Mouse (Mus musculus) Patski (cell line): ENCODE data around the gene Nadsyn1. TPM values are rescaled to one million over a fixed set of nuclear protein-coding genes. Genes with fewer than 3 reads are reported as not detected.

Experiments
- ATAC-seq: fragments of 100-300 bp; one replicate; pipeline ENCODE4 v1.8.0; 2021
- CTCF ChIA-PET: fragments of 350-600 bp; sonication (Branson Sonifier 250); formaldehyde crosslinking; loops from one replicate; lab custom pipeline; 2022; ENCODE audit warnings: inconsistent platforms; lab: Charles Lee
- POLR2A ChIA-PET: fragments of 350-600 bp; sonication (Branson Sonifier 250); formaldehyde crosslinking; loops from one replicate; lab custom pipeline; 2022; ENCODE audit warnings: antibody characterized with exemption, inconsistent platforms; lab: Charles Lee
- DNase-seq: peaks from one replicate; pipeline ENCODE4 v3.0.0-alpha.2; 2011; ENCODE audit warnings: low read depth, low spot score
- H3K27me3 ChIP-seq: fragments of 371-371 bp; one replicate; pipeline ENCODE4 v1.5.1; 2021
- CTCF ChIP-seq: fragments of 100-300 bp; IDR thresholded peaks from one replicate; pipeline ENCODE4 v1.5.1; 2021
- in situ Hi-C: fragments of 300-500 bp; cut with MboI; formaldehyde crosslinking; loops from 3 replicates; pipeline ENCODE4 v1.11.1; 2018; ENCODE audit warnings: low pct_unique_long_range_greater_than_20kb, mixed read lengths
- polyA plus RNA-seq: library from polyadenylated mRNA; unstranded; gene quantifications from one replicate; pipeline ENCODE4 v1.2.3, GENCODE M21; 2021

The Nadsyn1 gene
- polyA plus RNA-seq, result 23.5 TPM

DNA sequence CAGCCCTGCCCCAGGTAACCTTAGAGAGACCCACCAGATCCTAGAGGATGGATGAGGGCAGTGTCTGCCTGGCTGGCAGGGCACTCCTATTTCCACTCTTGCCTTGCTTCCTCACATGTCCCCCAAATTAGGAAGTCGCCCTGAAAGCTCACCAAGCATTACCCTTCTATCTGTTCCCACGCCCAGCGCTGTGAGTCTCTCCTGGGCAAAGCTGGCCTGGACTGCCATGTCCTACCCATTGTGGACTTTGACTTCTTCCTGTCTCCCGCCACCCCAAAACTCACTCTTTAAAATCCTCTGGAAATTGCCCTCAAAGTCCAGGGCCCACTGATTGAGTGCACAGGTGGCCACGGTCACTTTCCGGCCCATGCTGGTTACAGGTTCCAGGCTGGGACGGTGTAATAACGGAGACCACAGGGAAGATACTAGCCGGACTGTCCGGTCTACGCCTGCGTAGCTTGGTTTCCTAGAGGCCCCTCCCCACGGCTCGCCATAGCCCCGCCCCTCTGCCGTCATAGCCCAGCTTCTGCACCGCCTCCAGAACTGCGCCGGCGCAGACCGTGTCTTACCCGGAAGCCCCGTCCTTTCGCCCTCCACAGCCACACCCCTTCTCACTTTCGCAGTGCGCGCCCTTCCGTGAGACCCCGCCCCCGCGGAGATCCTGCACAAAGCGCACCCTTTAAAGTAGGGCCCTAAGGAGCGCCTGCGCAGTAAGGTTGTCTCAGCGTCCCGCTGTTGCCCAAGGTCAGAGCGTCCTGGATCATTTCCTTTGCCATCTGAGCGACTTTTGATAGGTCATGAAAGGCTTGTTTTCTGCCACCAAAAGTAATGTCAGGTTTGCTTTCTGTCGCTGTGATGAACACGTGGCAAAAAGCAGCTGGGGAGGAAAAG is at the start of gene Nadsyn1, which contains the start of gene Dhcr7:
TSS of gene Nadsyn1 (minus strand) at position 475 of the 891 bp plus-strand sequence.
TSS of gene Dhcr7 (plus strand) at position 771 of the 891 bp plus-strand sequence.
- ChIA-PET CTCF (interaction anchor here (1.3 kb wide), 1 partner anchor 13 kb away, joined by 5 read pairs; no protein-coding TSS in a partner anchor), POLR2A (interaction anchor here (0.6 to 1.5 kb wide), 5 partner anchors 20 to 191 kb away, joined by 3 read pairs; no protein-coding TSS in a partner anchor)
- ATAC-seq, result peak; percentile 90
- TF ChIP-seq CTCF, result no peak
- DNase-seq, result peak; percentile 82
- in situ Hi-C loops, result loop anchor here (5.0 kb wide), 1 partner anchor 85 kb away; no protein-coding TSS in a partner anchor
- no peaks in the 10 kb centered on the region for H3K27me3 ChIP-seq

DNA sequence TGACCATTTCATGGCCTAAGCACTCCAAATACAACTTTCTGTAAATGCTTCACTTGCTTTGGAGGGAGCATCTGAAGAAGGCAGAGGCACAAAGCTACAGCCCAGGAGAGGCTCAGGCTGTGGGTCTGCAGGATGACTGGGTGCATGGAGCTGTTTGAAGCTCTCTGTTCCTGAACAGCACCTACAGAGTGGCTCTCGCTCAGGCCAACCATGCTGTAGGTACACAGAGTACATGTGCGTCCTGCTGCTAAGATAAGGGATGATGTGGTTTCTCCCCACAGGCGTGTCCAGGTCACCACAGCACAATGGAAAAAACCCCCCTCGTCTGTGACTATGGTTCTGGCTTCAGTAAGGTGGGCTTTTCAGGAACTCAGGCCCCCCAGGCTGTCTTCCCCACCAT is 46.2 kb upstream of the Nadsyn1 start:
- ATAC-seq (no peak), DNase-seq (no peak)
- no peaks in the 10 kb centered on the region for H3K27me3 ChIP-seq
- no peak for TF ChIP-seq CTCF
- ChIA-PET CTCF (no interaction called here), POLR2A (no interaction called here)
- in situ Hi-C loops, result no loop called here

DNA sequence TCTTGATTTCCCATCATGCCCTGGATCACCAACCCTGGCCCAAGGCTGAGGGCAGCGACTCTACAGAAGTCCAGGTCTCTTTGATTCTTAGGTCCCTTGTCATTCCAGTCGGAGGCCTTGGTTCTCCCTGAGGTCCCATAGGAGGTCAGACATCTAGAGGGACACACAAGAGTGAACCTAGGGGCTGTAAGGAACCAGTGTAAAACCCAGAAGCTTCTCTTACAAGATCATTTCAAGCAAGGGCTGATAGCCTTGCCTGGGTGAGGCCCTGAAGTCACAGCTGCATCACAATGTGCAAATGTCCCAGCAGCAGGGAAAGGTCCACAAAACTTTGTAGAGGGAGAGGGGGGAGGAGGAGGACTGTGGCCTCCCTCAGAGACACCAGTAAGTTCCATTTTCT is 43.9 kb upstream of the Nadsyn1 start, which contains the start of gene Gm498:
TSS of gene Gm498 (plus strand) at position 301 of the 400 bp plus-strand sequence.
- in situ Hi-C loops, result no loop called here
- no peaks in the 10 kb centered on the region for H3K27me3 ChIP-seq
- no peak for ATAC-seq
- no peak for DNase-seq
- TF ChIP-seq CTCF, result no peak
- ChIA-PET CTCF (no interaction called here), POLR2A (no interaction called here)

DNA sequence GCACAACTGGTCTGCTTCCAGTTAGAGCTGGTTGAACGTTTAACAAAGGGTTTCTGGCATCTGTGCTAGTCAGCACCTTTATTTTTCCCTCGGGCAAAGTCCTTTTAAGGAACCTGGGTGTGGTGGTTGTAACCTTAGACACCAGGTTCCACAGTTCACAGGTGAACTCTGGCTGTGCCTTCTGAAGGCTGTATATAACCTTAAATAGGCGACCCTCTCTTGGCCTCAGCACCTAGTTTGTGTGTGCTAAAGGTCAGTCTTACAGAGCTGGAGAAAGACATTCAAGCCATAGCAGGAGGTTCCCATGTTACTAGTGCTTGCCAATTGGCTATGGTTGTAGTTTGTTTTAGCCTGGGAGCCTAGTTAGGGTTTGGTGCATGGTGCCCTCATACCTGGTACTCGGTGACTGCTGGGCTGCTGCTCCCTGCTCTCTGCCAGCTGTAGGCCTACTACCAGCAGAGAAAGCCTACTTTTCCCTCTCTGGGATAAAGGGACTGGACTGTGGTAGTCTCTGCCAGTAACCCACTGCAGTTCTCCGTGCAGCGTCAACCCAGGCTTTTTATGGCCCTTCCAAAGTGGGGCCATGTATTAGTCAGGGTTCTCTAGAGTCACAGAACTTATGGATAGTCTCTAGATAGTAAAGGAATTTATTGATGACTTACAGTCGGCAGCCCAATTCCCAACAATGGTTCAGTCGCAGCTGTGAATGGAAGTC is 26.3 kb upstream of the Nadsyn1 start:
- DNase-seq, result no peak
- CTCF ChIA-PET, result interaction anchor here (0.9 kb wide), 1 partner anchor 57 kb away, joined by 3 read pairs; no protein-coding TSS in a partner anchor
- no peaks in the 10 kb centered on the region for H3K27me3 ChIP-seq
- POLR2A ChIA-PET, result no interaction called here
- TF ChIP-seq CTCF, result no peak
- in situ Hi-C loops, result no loop called here
- no peak for ATAC-seq

DNA sequence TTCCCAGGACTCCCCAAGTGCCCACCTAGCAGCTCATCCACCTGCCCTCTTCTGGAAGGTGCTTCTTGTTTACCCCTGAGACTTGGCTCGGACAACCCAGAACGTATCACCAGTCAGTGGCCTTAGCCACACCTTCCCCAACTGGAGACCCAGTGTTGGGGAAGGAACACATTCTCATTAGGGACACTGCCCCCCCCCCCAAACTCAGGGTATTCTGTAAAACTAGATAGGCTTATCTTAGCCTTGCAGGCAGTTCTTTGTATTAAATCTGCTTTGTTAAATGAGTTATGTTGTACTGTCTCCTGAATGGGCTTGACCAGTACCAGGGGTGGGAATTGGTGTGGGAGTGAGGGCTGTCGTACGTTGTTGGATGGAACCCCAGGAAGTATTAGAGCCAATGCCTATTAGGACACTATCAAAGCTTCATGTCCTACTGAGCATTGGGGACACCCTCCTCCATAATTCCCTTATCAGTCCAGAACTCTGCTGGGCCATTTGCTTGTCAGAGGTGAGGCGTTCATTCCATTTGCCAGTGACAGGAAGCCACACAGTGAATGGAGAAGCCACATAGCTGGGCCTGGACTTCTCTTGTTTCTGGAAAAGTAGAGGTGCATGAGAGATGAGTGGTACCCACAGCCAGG is 25.6 kb upstream of the Nadsyn1 start:
- no peaks in the 10 kb centered on the region for H3K27me3 ChIP-seq
- no peak for ATAC-seq
- ChIA-PET CTCF (interaction anchor here (0.9 kb wide), 1 partner anchor 58 kb away, joined by 3 read pairs; no protein-coding TSS in a partner anchor), POLR2A (no interaction called here)
- in situ Hi-C loops, result no loop called here
- DNase-seq, result no peak
- no peak for TF ChIP-seq CTCF

DNA sequence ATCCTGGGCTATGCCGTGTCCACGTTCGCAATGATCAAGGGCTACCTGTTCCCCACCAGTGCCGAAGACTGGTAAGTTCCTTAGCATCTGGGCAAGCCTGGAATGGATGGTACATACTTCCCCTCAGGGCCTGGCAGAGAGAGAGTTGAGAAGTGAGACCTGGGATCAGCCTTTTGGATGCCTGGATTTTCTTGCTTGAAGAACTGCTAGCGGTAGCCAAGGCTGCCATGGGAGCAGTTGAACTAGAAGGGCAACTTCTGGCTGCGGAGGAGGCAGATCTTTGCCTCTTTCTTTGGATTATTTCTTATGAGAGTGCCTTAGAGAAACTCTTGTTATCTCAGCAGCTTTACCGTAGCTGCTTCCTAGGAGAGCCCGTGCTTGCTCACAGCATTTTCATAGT is 18.7 kb upstream of the Nadsyn1 start:
- no peak for DNase-seq
- in situ Hi-C loops, result no loop called here
- no peaks in the 10 kb centered on the region for H3K27me3 ChIP-seq
- no peak for TF ChIP-seq CTCF
- CTCF ChIA-PET, result interaction anchor here (1.2 kb wide), 1 partner anchor 33 kb away, joined by 4 read pairs; no protein-coding TSS in a partner anchor
- POLR2A ChIA-PET, result no interaction called here
- no peak for ATAC-seq

DNA sequence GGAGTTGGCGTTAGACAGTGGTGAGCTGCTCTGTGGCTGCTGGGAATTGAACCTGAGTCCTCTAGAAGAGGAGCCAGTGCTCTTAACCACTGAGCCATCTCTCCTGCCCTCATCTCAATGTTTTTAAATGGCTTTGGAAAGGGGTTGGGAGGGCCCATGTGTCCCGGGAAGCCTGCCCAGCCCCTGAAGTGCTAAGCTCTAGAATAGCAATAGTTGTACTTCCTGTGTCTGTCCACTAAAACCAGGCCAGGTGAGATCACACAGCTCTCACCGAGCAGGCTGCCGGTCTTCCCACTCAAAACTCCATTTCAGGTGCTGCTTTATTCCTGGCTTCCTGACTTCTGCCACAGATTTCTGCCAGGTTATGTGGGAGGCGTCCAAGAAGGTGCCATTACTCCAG is 17.5 kb upstream of the Nadsyn1 start:
- in situ Hi-C loops, result no loop called here
- H3K27me3 ChIP-seq, result no peaks in the 10 kb centered on the region
- TF ChIP-seq CTCF, result no peak
- ChIA-PET POLR2A (no interaction called here), CTCF (interaction anchor here (0.7 kb wide), 1 partner anchor 10 kb away, joined by 3 read pairs; no protein-coding TSS in a partner anchor)
- no peak for DNase-seq
- no peak for ATAC-seq

DNA sequence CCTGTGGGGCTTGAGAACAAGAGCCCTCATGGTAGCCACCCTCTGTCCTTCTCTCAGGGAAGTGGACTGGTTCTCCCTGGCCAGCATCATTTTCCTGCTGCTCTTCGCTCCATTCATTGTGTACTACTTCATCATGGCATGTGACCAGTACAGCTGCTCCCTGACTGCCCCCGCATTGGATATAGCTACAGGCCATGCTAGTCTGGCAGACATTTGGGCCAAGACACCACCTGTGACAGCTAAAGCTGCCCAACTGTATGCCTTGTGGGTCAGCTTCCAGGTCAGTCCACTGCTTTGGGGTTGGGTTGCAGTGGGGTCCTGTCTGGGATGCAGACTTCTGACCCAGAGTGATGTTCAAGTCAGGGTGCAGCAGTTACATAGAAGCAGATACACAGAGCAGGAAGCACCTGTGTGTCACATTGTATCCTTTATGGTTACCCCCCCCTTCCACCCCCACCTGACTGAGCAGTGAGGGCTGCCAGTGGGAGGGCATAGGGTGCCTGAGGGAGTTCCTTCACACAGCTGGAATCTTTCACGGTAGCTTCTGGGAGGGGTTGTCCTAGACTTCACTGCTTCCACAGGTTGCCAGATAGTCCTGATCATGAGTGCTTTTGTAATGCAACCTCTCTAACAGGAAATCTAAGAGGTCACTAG is 15.2 kb upstream of the Nadsyn1 start:
- ChIA-PET CTCF (no interaction called here), POLR2A (interaction anchor here (0.7 kb wide), 1 partner anchor 89 kb away, joined by 3 read pairs; no protein-coding TSS in a partner anchor)
- ATAC-seq (no peak), DNase-seq (no peak)
- TF ChIP-seq CTCF, result no peak
- in situ Hi-C loops, result loop anchor here (10.0 kb wide), 3 partner anchors 137 to 577 kb away; no protein-coding TSS in a partner anchor
- no peaks in the 10 kb centered on the region for H3K27me3 ChIP-seq

DNA sequence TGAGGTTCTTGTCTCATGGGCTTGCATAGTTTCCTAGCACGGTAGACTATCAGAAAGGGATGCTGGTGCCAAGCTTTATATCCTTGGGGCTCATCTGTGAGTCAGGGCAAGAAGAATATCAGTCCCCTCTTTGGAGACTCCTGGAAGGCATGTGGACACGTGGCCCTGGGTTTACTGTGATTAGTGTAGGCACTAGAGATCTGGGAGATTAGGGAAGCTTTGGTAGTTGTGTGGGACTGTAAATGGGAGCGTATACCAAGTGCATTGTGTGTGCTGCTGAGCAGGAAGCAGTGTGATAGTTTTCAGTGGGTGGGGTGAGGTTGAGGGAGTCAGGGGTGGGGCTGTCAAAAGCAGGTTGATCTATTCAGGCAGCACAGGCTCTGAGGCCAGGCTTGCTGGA is 12.3 kb upstream of the Nadsyn1 start:
- DNase-seq, result no peak
- ChIA-PET CTCF (no interaction called here), POLR2A (no interaction called here)
- no peaks in the 10 kb centered on the region for H3K27me3 ChIP-seq
- no peak for ATAC-seq
- in situ Hi-C loops, result loop anchor here (10.0 kb wide), 3 partner anchors 140 to 580 kb away; no protein-coding TSS in a partner anchor
- no peak for TF ChIP-seq CTCF
